Mouse (Mus musculus): ENCODE results near the gene Wwc2. TPM values are rescaled to one million over a fixed set of nuclear protein-coding genes. Genes with fewer than 3 reads are reported as not detected.

Wwc2 gene
- total RNA-seq (2018; cell fraction: chromatin; rRNA removed): 10 to 100 TPM in 25 of 26 experiments, 1 to 10 TPM in 1; 9.5 to 37.3 (median 20.5) TPM
- 10 to 100 TPM in 12 of 26 experiments, 1 to 10 TPM in 14; 5.1 to 13.7 (median 9.1) TPM for total RNA-seq (2018; cell fraction: cytosol; rRNA removed)
- 10 to 100 TPM in 25 of 26 experiments, 1 to 10 TPM in 1; 9.2 to 33.9 (median 16.2) TPM for total RNA-seq (2018; cell fraction: nucleus; rRNA removed)
- polyA plus RNA-seq (2018): 5.6 to 8.6 TPM (median 6.8 TPM) in 3 replicates

- peak within 1 kb of the TSS; percentile 47; the same call in 1 of the 2 replicates for H3K4me3 ChIP-seq (ENCODE audit: inconsistent target)
- H3K27ac ChIP-seq: peak within 1 kb of the TSS; percentile 75
- peaks cover 35% of the 10 kb centered on the region for H3K79me2 ChIP-seq (ENCODE audit: inconsistent target)
- no peaks in the 10 kb centered on the region for H3K36me3 ChIP-seq (ENCODE audit: inconsistent target)
- 7% methylated on average over 46 of the region's 46 CpGs for WGBS (ENCODE audit: missing documents)
Observed at GRCm38 (mm10) chr8:47990911-47991820, at the start of gene Wwc2. Gene Wwc2 (minus strand): TSS chr8:47990924.

- H3K36me3 ChIP-seq (ENCODE audit: inconsistent target): no peaks in the 10 kb centered on the region
- H3K4me3 ChIP-seq (ENCODE audit: inconsistent target): no peak overlapping the region
- H3K27ac ChIP-seq: no peak overlapping the region
- H3K79me2 ChIP-seq (ENCODE audit: inconsistent target): no peaks in the 10 kb centered on the region
- WGBS (ENCODE audit: missing documents): 86% methylated on average over 7 of the region's 7 CpGs
Observed at GRCm38 (mm10) chr8:48038261-48038934, 47.7 kb upstream of the Wwc2 start.

GRCm38 (mm10) chr8:48032046-48032445 lies 41.3 kb upstream of the Wwc2 start:
- H3K79me2 ChIP-seq (ENCODE audit: inconsistent target): no peaks in the 10 kb centered on the region
- H3K36me3 ChIP-seq (ENCODE audit: inconsistent target): no peaks in the 10 kb centered on the region
- no peak overlapping the region for H3K27ac ChIP-seq
- WGBS (ENCODE audit: missing documents): 58% methylated on average over 2 of the region's 2 CpGs
- no peak overlapping the region for H3K4me3 ChIP-seq (ENCODE audit: inconsistent target)

GRCm38 (mm10) chr8:48030667-48031066 lies 39.9 kb upstream of the Wwc2 start:
- Histone ChIP-seq H3K27ac (no peak overlapping the region), H3K79me2 (ENCODE audit: inconsistent target) (no peaks in the 10 kb centered on the region), H3K4me3 (ENCODE audit: inconsistent target) (no peak overlapping the region), H3K36me3 (ENCODE audit: inconsistent target) (no peaks in the 10 kb centered on the region)
- 56% methylated on average over 1 of the region's 1 CpGs for WGBS (ENCODE audit: missing documents)

- Histone ChIP-seq H3K36me3 (ENCODE audit: inconsistent target) (no peaks in the 10 kb centered on the region), H3K79me2 (ENCODE audit: inconsistent target) (no peaks in the 10 kb centered on the region), H3K27ac (no peak overlapping the region), H3K4me3 (ENCODE audit: inconsistent target) (no peak overlapping the region)
- WGBS (ENCODE audit: missing documents): 85% methylated on average over 11 of the region's 11 CpGs
Observed at GRCm38 (mm10) chr8:48026796-48027195, 36.1 kb upstream of the Wwc2 start.

GRCm38 (mm10) chr8:48023206-48023605 lies 32.5 kb upstream of the Wwc2 start:
- 77% methylated on average over 8 of the region's 8 CpGs for WGBS (ENCODE audit: missing documents)
- no peaks in the 10 kb centered on the region for H3K36me3 ChIP-seq (ENCODE audit: inconsistent target)
- H3K27ac ChIP-seq: no peak overlapping the region
- no peak overlapping the region for H3K4me3 ChIP-seq (ENCODE audit: inconsistent target)
- no peaks in the 10 kb centered on the region for H3K79me2 ChIP-seq (ENCODE audit: inconsistent target)

GRCm38 (mm10) chr8:48019737-48020136 lies 29.0 kb upstream of the Wwc2 start:
- H3K36me3 ChIP-seq (ENCODE audit: inconsistent target): no peaks in the 10 kb centered on the region
- WGBS (ENCODE audit: missing documents): 5% methylated on average over 2 of the region's 2 CpGs
- no peak overlapping the region for H3K27ac ChIP-seq
- H3K4me3 ChIP-seq (ENCODE audit: inconsistent target): no peak overlapping the region
- no peaks in the 10 kb centered on the region for H3K79me2 ChIP-seq (ENCODE audit: inconsistent target)

GRCm38 (mm10) chr8:48016538-48016937 lies 25.8 kb upstream of the Wwc2 start:
- 23% methylated on average over 8 of the region's 8 CpGs for WGBS (ENCODE audit: missing documents)
- Histone ChIP-seq H3K27ac (no peak overlapping the region), H3K79me2 (ENCODE audit: inconsistent target) (no peaks in the 10 kb centered on the region)

GRCm38 (mm10) chr8:48014386-48014785 lies 23.7 kb upstream of the Wwc2 start:
- Histone ChIP-seq H3K4me3 (ENCODE audit: inconsistent target) (no peak overlapping the region), H3K27ac (no peak overlapping the region), H3K36me3 (ENCODE audit: inconsistent target) (no peaks in the 10 kb centered on the region), H3K79me2 (ENCODE audit: inconsistent target) (no peaks in the 10 kb centered on the region)
- 96% methylated on average over 6 of the region's 6 CpGs for WGBS (ENCODE audit: missing documents)

More at GRCm38 (mm10) chr8:48016538-48016937, 25.8 kb upstream of the Wwc2 start:
- Histone ChIP-seq H3K4me3 (ENCODE audit: inconsistent target) (no peak overlapping the region), H3K36me3 (ENCODE audit: inconsistent target) (no peaks in the 10 kb centered on the region)

GRCm38 (mm10) chr8:48013281-48013680 lies 22.6 kb upstream of the Wwc2 start:
- Histone ChIP-seq H3K4me3 (ENCODE audit: inconsistent target) (no peak overlapping the region), H3K79me2 (ENCODE audit: inconsistent target) (no peaks in the 10 kb centered on the region), H3K36me3 (ENCODE audit: inconsistent target) (no peaks in the 10 kb centered on the region), H3K27ac (no peak overlapping the region)
- 89% methylated on average over 9 of the region's 9 CpGs for whole genome bisulfite sequencing (ENCODE audit: missing documents)

- no peak overlapping the region for H3K4me3 ChIP-seq (ENCODE audit: inconsistent target)
- 69% methylated on average over 10 of the region's 10 CpGs for WGBS (ENCODE audit: missing documents)
- no peak overlapping the region for H3K27ac ChIP-seq
- no peaks in the 10 kb centered on the region for H3K36me3 ChIP-seq (ENCODE audit: inconsistent target)
- H3K79me2 ChIP-seq (ENCODE audit: inconsistent target): no peaks in the 10 kb centered on the region
Observed at GRCm38 (mm10) chr8:48011871-48012270, 21.1 kb upstream of the Wwc2 start.

- Histone ChIP-seq H3K79me2 (ENCODE audit: inconsistent target) (no peaks in the 10 kb centered on the region), H3K27ac (no peak overlapping the region), H3K4me3 (ENCODE audit: inconsistent target) (no peak overlapping the region), H3K36me3 (ENCODE audit: inconsistent target) (no peaks in the 10 kb centered on the region)
- 97% methylated on average over 13 of the region's 14 CpGs for WGBS (ENCODE audit: missing documents)
Observed at GRCm38 (mm10) chr8:48010977-48011376, 20.3 kb upstream of the Wwc2 start.

GRCm38 (mm10) chr8:48009399-48009798 lies 18.7 kb upstream of the Wwc2 start:
- WGBS (ENCODE audit: missing documents): 97% methylated on average over 15 of the region's 15 CpGs
- Histone ChIP-seq H3K27ac (no peak overlapping the region), H3K36me3 (ENCODE audit: inconsistent target) (no peaks in the 10 kb centered on the region), H3K79me2 (ENCODE audit: inconsistent target) (no peaks in the 10 kb centered on the region), H3K4me3 (ENCODE audit: inconsistent target) (no peak overlapping the region)

GRCm38 (mm10) chr8:48008936-48009335 lies 18.2 kb upstream of the Wwc2 start:
- H3K27ac ChIP-seq: no peak overlapping the region
- WGBS (ENCODE audit: missing documents): 89% methylated on average over 8 of the region's 8 CpGs
- H3K79me2 ChIP-seq (ENCODE audit: inconsistent target): no peaks in the 10 kb centered on the region
- no peak overlapping the region for H3K4me3 ChIP-seq (ENCODE audit: inconsistent target)
- no peaks in the 10 kb centered on the region for H3K36me3 ChIP-seq (ENCODE audit: inconsistent target)

GRCm38 (mm10) chr8:48006869-48007268 lies 16.1 kb upstream of the Wwc2 start:
- WGBS (ENCODE audit: missing documents): 62% methylated on average over 2 of the region's 4 CpGs

More at GRCm38 (mm10) chr8:48006869-48007268, 16.1 kb upstream of the Wwc2 start:
- Histone ChIP-seq H3K4me3 (ENCODE audit: inconsistent target) (no peak overlapping the region), H3K36me3 (ENCODE audit: inconsistent target) (no peaks in the 10 kb centered on the region), H3K27ac (no peak overlapping the region), H3K79me2 (ENCODE audit: inconsistent target) (no peaks in the 10 kb centered on the region)
